Mouse (Mus musculus): ENCODE measurements at regions not wholly inside any gene's neighbourhood (a gene's known extent, or its start where the extent isn't known, plus 50 kb on each side); places are given as distances from the start of the nearest gene placed in this dataset.

- TF ChIP-seq CTCF (IDR thresholded peaks at IDR 0.05 in 2 of 3, conservative IDR thresholded peaks at IDR 0.05 in 1 of 3; ENCODE audit: control insufficient read depth in 1 of 3, insufficient read depth in 1 of 3, low read depth in 2 of 3, low read length in 3 of 3, poor library complexity in 1 of 3, severe bottlenecking in 1 of 3): no peak
- no peak for TF ChIP-seq POLR2A (IDR thresholded peaks at IDR 0.05; ENCODE audit: control insufficient read depth in 1 of 2, insufficient read depth in 1 of 2, low read depth in 1 of 2, low read length in 2 of 2, poor library complexity in 1 of 2)
- no peak for TF ChIP-seq TBP (IDR thresholded peaks at IDR 0.05; ENCODE audit: low read depth, low read length)
- TF ChIP-seq NRF1 (IDR thresholded peaks at IDR 0.05; ENCODE audit: insufficient read depth, low read depth, low read length, poor library complexity, severe bottlenecking): no peak
- TF ChIP-seq MEF2A (IDR thresholded peaks at IDR 0.05; ENCODE audit: extremely low read depth, insufficient replicate concordance, low read depth, low read length, poor library complexity, severe bottlenecking): no peak
- no peak for TF ChIP-seq POLR2AphosphoS5 (IDR thresholded peaks at IDR 0.05; ENCODE audit: borderline replicate concordance, low read depth, low read length)
- TF ChIP-seq TCF12 (IDR thresholded peaks at IDR 0.05; ENCODE audit: low read depth, low read length): no peak
- TF ChIP-seq MYC (IDR thresholded peaks at IDR 0.05; ENCODE audit: low read depth, low read length): no peak
- TF ChIP-seq TAL1 (IDR thresholded peaks at IDR 0.05; ENCODE audit: low read length): no peak
- no peak for TF ChIP-seq ZMIZ1 (IDR thresholded peaks at IDR 0.05; ENCODE audit: low read depth, low read length)
- TF ChIP-seq HCFC1 (IDR thresholded peaks at IDR 0.05; ENCODE audit: low read depth, low read length): no peak
- no peak for TF ChIP-seq BHLHE40 (IDR thresholded peaks at IDR 0.05; ENCODE audit: borderline replicate concordance, low read depth, low read length)
- no peak for TF ChIP-seq GATA1 (IDR thresholded peaks at IDR 0.05; ENCODE audit: low read depth, low read length)
These were observed 97.1 kb upstream of the Arhgef26 start for GRCm38 (mm10) chr3:62241031-62241430.

GRCm38 (mm10) chr3:62271703-62272102 lies 66.4 kb upstream of the Arhgef26 start:
- H3K9ac ChIP-seq (ENCODE audit: control insufficient read depth, low read depth, low read length, poor library complexity, severe bottlenecking): no peak overlapping the region

More at GRCm38 (mm10) chr3:62241031-62241430, 97.1 kb upstream of the Arhgef26 start:
- H3K9me3 ChIP-seq (replicated peaks; ENCODE audit: insufficient read depth, low read length): no peaks in the 10 kb centered on the region
- no peaks in the 10 kb centered on the region for H3K79me2 ChIP-seq (ENCODE audit: control insufficient read depth, insufficient read depth, low read length, poor library complexity)
- no peak overlapping the region for H3K4me3 ChIP-seq (ENCODE audit: control insufficient read depth in 1 of 2, insufficient read depth in 1 of 2, low read depth in 2 of 2, low read length in 2 of 2)
- no peaks in the 10 kb centered on the region; a peak in 1 of 4 replicates for H3K27me3 ChIP-seq (ENCODE audit: control insufficient read depth in 1 of 2, insufficient read depth in 2 of 2, low read length in 2 of 2)
- no peak overlapping the region for H3K27ac ChIP-seq (ENCODE audit: control insufficient read depth, low read depth, low read length)
- no peaks in the 10 kb centered on the region for H3K36me3 ChIP-seq (ENCODE audit: control insufficient read depth in 1 of 2, insufficient read depth in 2 of 2, low read length in 2 of 2)
- DNase-seq (ENCODE audit: low read depth, low spot score): no peak
- H3K9ac ChIP-seq (ENCODE audit: control insufficient read depth, low read depth, low read length, poor library complexity, severe bottlenecking): no peak overlapping the region
- no peaks in the 10 kb centered on the region for H3K4me1 ChIP-seq (ENCODE audit: control insufficient read depth in 1 of 2, insufficient read depth in 2 of 2, low read length in 2 of 2)

More at GRCm38 (mm10) chr3:62271703-62272102, 66.4 kb upstream of the Arhgef26 start:
- Histone ChIP-seq H3K9me3 (replicated peaks; ENCODE audit: insufficient read depth, low read length) (no peaks in the 10 kb centered on the region), H3K4me3 (ENCODE audit: control insufficient read depth in 1 of 2, insufficient read depth in 1 of 2, low read depth in 2 of 2, low read length in 2 of 2) (no peak overlapping the region), H3K36me3 (ENCODE audit: control insufficient read depth in 1 of 2, insufficient read depth in 2 of 2, low read length in 2 of 2) (no peaks in the 10 kb centered on the region), H3K27me3 (ENCODE audit: control insufficient read depth in 1 of 2, insufficient read depth in 2 of 2, low read length in 2 of 2) (no peaks in the 10 kb centered on the region), H3K27ac (ENCODE audit: control insufficient read depth, low read depth, low read length) (no peak overlapping the region), H3K79me2 (ENCODE audit: control insufficient read depth, insufficient read depth, low read length, poor library complexity) (no peaks in the 10 kb centered on the region), H3K4me1 (ENCODE audit: control insufficient read depth in 1 of 2, insufficient read depth in 2 of 2, low read length in 2 of 2) (no peaks in the 10 kb centered on the region)
- no peak for TF ChIP-seq RAD21 (IDR thresholded peaks at IDR 0.05; ENCODE audit: low read depth, low read length)
- TF ChIP-seq HCFC1 (IDR thresholded peaks at IDR 0.05; ENCODE audit: low read depth, low read length): no peak
- no peak for TF ChIP-seq ZC3H11A (IDR thresholded peaks at IDR 0.05; ENCODE audit: low read depth, low read length)
- no peak for TF ChIP-seq EP300 (IDR thresholded peaks at IDR 0.05; ENCODE audit: low read depth in 1 of 2, low read length in 2 of 2)
- TF ChIP-seq TCF12 (IDR thresholded peaks at IDR 0.05; ENCODE audit: low read depth, low read length): no peak
- TF ChIP-seq E2F4 (IDR thresholded peaks at IDR 0.05; ENCODE audit: borderline replicate concordance, low read depth, low read length): no peak
- no peak for TF ChIP-seq CTCF (IDR thresholded peaks at IDR 0.05 in 2 of 3, conservative IDR thresholded peaks at IDR 0.05 in 1 of 3; ENCODE audit: control insufficient read depth in 1 of 3, insufficient read depth in 1 of 3, low read depth in 2 of 3, low read length in 3 of 3, poor library complexity in 1 of 3, severe bottlenecking in 1 of 3)
- TF ChIP-seq MAFK (IDR thresholded peaks at IDR 0.05; ENCODE audit: borderline replicate concordance, low read depth, low read length): no peak
- TF ChIP-seq USF1 (IDR thresholded peaks at IDR 0.05; ENCODE audit: low read depth, low read length): no peak
- no peak for TF ChIP-seq POLR2A (IDR thresholded peaks at IDR 0.05; ENCODE audit: control insufficient read depth in 1 of 2, insufficient read depth in 1 of 2, low read depth in 1 of 2, low read length in 2 of 2, poor library complexity in 1 of 2)
- no peak for TF ChIP-seq USF2 (IDR thresholded peaks at IDR 0.05; ENCODE audit: borderline replicate concordance in 1 of 2, insufficient read depth in 1 of 2, low read depth in 1 of 2, low read length in 2 of 2)
- TF ChIP-seq BHLHE40 (IDR thresholded peaks at IDR 0.05; ENCODE audit: borderline replicate concordance, low read depth, low read length): no peak
- TF ChIP-seq NRF1 (IDR thresholded peaks at IDR 0.05; ENCODE audit: insufficient read depth, low read depth, low read length, poor library complexity, severe bottlenecking): no peak
- TF ChIP-seq ZKSCAN1 (IDR thresholded peaks at IDR 0.05; ENCODE audit: low read depth, low read length): no peak
- TF ChIP-seq SMC3 (IDR thresholded peaks at IDR 0.05; ENCODE audit: low read depth, low read length): no peak
- no peak for TF ChIP-seq CHD1 (IDR thresholded peaks at IDR 0.05; ENCODE audit: low read depth, low read length)
- TF ChIP-seq TBP (IDR thresholded peaks at IDR 0.05; ENCODE audit: low read depth, low read length): no peak
- TF ChIP-seq GATA1 (IDR thresholded peaks at IDR 0.05; ENCODE audit: low read depth, low read length): no peak
- no peak for DNase-seq (ENCODE audit: low read depth, low spot score)

Measured in MEL (cell line).